Mouse (Mus musculus): ENCODE measurements around the gene Eaf2.
"Not testable (repeated sequence)": the region's sequence is repeated elsewhere in the genome, so short reads cannot be mapped to it uniquely, and the experiment has no call there.

Gene Eaf2

DNA sequence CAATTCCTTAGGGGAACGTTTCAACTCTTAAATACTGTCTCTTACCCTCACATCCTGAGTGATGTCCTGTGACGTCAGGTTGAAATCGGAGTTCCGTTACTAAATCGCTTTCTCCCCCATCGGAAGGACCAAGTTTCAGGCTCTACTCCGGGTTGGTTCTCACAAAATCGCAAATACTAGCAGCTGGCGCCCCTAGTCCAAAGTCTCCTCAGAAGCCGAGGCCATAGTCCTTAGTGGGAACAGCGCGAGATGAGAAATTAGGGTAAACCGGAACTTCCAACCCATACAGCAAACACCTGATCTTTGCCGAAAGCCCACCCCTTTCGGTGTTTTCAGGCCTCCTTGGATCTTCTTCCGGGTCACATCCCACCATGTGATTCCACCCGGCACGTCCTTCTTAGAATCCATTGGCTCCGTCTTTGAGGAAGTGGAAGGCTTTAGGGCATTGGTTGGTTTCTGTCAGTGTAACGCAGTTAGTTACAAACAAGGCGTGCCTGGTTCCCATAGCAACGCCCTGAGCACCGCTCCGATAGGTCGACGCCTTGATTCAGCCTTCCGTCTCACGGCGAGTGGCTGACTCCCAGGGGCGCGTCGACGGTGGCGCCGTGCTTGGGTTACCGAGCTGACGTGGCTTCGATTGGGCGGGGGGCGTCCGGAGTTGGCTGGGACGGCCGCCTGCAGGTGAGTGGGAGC, at the start of gene Eaf2, which contains the start of gene Golgb1:
Eaf2 (minus strand) TSS at position 421 of the 693 bp plus-strand sequence.
Golgb1 (plus strand) TSS at position 558 of the 693 bp plus-strand sequence.
- peak; percentile 85 to 87 for DNase-seq

DNA sequence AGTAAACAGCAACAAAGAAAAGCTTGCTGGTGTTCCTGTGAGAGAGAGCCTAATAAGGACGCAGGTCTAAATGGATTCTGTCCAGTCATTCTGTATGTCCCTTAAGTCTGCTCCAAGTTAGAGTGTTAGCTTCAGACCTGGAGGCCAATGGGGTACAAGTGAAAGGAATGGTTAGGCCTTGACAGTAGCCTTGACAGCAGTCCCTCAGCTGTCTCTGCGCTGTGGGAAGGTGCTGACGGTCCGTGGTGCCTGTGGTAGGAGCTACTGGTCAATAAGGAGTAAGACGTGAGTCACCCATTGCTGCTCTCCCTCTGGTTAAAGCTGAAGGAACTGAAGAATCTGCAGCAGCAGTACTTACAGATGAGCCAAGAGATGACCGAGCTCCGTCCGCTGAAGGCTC, 49.5 kb upstream of the Eaf2 start:
- DNase-seq = no peak

DNA sequence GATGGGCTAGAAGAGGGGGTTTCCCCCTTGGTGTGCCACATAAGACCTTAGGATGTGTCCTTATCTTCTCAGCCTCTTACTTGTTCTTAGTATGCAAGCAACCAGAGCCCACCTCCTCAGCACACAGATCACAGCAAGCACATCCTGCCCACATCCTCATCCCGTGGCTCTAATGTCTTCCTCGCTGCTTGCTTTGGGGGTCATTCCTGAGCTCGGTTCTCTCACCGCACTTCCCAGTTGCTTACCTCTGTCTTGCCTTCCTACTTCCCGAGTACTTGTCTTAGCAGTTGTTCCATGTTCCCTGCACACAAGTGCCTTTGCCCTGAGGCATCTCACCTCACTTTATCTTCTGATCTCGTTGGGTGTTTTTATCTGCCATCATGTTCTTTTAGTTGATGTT, 47.2 kb upstream of the Eaf2 start:
- no peak for DNase-seq

DNA sequence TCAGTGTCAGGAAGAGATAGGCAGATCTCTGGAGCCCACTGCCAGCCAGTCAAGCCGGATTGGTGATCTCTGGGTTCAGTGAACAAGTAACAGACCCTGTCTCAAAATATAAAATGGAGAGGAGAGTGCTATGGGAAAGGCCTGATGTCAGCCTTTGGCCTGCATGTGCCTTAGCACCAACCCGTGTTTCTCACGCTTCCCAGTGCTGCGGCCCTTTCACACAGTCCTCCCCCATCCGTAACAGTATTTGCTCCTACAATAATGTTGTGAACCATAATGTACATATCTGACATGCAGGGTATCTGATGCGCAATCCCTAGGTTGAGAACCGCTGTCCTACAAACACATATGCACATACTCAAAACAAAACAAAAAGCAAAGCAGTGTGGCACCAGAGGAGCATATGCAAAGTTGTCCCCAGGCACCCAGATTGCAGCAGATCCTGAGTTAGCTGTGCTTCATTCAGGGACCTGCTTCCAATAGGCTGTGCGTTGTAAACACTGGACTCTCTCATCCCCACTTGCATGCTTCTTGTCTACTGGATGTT, 46.3 kb upstream of the Eaf2 start:
- no peak for DNase-seq

DNA sequence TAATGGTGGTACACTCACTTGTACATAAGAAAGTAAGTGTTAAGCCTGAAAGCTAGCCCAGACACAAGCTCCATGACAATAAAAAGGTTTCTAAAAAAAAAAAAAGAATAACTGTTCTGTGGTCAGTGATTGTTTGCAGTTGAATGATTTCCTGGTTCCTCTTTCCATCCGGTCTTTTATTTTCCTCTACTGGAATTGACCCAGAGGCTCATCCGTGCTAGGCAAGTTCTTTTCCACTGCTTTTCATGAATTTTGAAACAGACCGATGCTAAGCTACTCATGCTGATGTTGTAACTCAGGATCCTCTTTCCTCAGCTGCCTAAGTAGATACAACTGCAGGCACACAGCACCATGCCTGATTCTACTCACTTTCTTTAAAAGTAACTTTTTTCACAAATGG, 45.6 kb upstream of the Eaf2 start:
- DNase-seq = no peak

DNA sequence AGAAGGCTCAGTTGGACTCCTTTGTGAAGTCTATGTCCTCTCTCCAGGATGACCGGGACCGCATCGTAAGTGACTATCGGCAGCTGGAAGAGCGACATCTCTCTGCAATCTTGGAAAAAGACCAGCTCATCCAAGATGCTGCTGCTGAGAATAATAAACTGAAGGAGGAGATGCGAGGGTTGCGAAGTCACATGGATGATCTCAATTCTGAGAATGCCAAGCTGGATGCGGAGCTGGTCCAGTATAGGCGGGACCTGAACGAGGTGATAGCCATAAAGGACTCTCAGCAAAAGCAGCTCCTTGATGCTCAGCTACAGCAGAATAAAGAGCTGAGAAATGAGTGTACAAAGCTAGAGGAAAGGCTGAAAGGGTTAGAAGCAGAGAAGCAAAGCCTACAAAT, 43.7 kb upstream of the Eaf2 start:
- no peak for DNase-seq

DNA sequence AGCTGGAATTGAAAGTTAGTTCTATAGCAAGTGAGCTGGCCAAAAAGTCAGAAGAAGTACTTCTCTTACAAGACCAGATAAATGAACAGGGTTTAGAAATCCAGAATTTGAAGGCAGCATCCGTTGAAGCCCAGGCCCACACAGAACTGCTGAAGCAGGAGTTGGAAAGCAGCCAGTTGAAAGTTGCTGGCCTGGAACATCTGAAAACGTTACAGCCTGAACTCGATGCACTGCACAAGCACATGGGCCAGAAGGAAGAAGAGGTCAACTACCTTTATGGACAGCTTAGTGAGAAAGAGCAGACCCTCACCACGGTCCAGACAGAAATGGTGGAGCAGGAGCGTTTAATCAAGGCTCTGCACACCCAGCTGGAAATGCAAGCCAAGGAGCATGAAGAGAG, 39.4 kb upstream of the Eaf2 start:
- DNase-seq = no peak

DNA sequence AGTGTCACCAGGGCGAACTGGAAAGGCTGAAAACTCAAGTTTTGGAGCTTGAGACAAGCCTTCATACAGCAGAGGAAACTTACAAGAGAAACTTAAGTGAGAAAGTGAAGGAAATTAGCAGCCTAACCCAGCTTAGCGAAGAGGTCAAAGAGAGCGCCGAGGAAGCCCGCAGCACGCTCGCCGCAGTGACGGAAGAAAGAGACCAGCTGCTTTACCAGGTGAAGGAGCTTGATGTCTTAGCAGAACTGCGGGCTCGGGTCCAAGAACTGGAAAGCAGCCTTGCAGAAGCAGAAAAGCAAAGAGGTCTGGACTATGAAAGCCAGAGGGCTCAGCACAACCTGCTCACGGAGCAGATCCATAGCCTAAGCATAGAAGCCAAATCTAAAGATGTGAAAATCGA, 37.5 kb upstream of the Eaf2 start:
- DNase-seq = no peak

DNA sequence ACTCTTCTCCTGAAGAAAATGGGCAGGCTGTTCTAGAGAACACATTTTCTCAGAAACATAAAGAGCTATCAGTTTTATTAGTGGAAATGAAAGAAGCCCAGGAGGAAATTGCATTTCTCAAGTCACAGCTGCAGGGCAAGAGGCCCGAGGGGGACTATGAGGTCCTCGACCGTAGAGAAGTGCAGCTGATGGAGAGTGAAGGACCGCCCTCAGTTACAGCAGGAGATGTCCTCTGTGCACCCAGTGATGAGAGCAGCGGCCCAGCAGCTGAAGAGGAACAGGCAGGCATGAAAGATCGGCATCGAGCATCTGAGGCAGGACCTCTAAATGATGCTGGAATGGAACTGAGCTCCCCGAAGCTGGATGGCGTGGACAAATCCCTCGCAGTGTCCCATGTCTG, 37.1 kb upstream of the Eaf2 start:
- DNase-seq = peak in 1 of 2 experiments; percentile 33

DNA sequence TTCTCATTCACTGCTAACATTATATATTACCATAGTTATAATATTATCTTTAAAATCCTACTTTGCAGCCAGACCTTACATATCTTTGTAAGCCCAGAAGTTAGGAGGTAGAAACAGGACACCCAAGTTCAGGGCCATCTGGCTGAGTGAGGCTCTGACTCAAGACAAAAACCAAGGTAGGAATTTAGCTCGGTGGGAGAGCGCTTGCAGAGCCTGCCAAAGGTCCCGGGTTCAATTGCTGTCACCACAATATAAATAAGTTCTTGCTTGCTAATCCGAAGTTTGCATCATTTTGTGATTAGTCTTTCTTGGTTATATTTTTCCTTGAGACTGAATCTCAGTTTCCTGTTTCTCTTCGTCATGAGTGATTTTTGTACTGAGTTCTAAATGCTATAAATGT, 28.4 kb upstream of the Eaf2 start:
- no peak for DNase-seq

DNA sequence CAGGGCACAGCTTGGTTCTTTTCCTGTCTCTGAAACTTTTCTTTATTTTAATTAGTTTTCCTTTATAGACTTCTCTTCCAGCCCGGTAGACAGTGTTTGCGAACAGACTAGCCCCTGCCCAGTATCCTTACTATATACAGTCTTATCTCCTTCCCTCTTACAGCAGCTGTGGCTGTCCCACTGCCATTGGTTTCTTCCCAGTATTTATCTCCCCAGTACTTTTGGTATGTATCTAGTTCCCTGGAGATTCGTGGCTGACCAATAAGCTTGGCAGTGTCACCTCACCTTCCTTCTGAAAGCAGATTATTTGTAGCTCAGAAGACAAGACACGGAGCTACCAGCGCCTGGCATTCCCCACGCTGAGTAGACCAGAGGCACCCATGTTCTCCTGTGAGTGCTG, 21.9 kb upstream of the Eaf2 start:
- no peak for DNase-seq

DNA sequence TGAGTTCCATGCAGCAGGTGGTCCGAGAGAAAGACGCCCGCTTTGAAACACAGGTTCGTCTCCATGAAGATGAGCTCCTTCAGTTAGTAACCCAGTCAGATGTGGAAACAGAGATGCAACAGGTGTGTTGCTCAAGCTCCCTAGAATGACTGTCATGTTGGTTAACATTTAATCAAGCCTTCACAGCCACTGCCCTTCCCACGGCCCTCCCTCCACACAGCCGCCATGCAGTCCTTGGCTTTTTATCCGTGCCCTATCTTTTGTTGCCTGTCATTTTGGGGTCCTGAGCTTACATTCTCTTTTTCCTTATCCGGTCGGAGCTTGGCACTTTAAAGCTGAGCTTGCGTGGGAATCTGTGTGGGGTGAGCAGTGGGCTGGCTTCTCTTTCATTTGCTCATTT, 18.5 kb upstream of the Eaf2 start:
- DNase-seq = no peak

DNA sequence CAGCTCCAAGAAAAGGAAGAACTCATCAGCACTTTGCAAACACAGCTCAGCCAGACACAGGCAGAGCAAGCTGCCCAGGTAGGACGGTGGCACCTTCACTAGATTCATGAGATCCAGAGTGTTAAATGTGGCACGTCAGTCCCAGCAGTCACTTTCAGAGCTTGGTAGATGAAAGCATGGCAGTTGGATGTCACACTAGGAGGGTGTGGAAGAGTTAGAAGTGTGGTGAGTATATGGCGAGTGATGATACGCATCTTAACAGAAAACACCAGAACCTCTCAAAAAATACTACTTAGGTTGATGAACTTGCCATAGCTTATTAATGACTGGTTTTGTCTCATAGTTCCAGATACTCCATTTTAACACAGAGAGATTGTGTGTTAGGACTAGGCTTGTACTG, 16.6 kb upstream of the Eaf2 start:
- DNase-seq = no peak

DNA sequence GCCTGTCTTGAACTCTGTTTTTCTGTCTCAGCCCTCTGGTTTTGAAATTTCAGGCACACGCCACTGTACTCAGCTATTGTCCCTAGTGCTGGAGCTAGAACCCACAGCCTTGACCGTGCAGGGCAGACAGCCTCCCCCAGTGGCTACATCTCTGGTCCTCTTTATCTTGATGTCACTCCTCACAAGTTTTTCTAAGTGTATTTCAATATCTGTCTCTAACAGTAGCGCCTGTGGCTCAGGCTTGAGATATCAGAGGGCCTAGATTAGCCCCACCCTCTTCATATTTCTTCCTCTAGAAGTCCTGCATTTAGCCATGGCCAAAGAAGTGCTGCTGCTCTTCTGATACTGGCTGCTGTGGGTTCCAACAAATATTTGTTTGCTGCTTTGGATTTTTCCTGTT, 15.8 kb upstream of the Eaf2 start:
- DNase-seq = no peak

DNA sequence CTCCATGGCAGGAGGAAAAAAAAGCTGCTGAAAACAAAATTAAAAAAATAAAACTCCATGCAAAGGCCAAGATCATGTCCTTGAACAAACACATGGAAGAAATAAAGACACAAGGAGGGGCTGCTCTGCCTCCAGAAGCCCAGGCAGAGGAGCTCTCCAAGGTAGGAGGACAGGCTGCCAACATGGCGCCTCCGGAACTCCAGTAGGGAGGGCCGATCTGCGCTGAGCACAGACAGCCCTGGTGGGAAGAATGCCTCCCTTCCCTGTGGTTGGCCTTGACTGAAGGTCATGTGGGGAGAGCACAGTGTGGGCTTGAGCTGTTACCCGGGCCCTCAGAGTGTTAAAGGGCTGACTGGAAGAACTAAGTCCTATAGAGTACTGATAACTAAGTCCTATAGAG, 12.7 kb upstream of the Eaf2 start:
- no peak for DNase-seq

DNA sequence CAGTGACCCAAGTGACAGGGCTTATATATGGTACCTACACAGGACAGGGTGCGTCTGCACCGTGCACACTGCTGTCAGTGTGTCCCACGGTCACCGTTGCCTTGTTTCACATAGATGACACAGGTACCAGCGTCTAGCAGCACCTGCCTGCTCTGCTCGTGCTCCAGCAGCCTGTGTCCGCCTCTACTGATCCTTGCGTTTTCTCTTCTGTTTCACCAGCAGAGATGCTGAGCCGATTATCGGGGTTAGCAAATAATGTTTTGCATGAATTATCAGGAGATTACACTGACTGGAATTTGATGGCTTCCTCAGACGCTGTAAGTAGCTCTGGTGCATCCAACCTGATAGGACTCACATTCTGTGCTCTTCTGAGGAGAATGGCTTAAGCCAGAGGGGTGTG, 11.1 kb upstream of the Eaf2 start:
- no peak for DNase-seq

DNA sequence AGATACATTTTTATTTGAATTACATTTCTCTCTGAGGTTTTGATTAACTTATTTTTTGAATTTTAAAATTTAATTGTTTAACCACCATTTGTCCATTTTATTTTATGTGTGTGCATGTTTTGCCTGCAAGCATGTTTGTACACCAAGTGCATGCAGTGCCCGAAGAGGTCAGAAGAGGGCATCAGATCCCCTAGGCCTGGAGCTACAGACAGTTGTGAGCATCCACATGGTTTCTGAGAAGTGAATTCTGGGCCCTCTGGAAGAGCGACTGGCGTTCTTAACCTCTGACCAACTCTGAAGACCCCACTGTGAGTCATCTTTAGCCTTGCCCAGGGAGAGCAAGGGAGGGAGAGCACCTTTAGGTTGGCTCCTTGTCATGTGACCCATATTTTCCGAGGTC, 10.1 kb upstream of the Eaf2 start:
- peak in 1 of 2 experiments; percentile 43 for DNase-seq

DNA sequence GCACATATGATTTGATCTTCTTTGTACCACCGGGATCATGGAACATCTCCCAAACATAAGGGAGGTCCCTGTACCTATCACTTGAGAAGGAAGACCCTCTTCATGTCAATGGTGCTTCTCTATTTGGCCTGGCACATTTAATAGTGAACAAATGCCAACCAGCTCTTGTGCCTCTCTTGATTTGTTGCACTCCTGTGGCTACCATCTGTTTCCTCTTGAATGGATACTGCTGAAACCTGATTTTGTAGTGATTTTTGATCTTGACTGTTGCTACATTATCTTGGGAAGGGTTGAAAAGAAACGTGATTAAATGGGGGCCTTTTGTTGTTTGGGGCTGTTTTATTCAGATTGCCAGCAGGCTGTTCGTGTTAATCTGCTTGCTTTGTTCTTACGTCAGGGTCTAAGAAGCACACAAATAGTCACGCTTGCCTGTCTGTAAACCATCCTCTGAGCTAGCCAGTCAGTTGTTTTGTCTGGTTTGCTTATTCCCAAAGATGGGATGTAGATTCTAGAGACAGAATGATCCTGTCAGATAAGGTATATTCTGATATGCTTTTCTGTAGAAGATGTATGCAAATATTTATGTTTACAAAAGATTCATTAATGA, 8.0 kb upstream of the Eaf2 start:
- no peak for DNase-seq

DNA sequence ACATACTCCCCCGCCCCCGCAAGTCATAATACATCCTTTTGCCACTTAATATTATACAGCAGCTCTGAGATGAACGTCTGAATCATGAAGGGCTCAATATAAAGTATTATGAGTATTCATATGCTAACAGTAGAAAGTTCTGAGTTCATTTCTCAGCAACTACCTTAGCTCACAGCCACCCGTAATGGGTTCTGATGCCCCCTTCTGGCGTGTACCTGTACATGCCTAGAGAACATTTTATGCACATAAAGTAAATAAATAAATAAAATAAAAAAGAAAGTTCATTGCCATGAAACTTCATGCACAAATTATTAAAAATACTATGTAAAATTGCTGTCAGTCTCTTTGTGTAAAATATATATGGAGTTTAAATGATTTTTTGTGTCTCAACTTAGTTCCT, 2.5 kb upstream of the Eaf2 start:
- peak in 1 of 2 experiments; percentile 13 for DNase-seq

DNA sequence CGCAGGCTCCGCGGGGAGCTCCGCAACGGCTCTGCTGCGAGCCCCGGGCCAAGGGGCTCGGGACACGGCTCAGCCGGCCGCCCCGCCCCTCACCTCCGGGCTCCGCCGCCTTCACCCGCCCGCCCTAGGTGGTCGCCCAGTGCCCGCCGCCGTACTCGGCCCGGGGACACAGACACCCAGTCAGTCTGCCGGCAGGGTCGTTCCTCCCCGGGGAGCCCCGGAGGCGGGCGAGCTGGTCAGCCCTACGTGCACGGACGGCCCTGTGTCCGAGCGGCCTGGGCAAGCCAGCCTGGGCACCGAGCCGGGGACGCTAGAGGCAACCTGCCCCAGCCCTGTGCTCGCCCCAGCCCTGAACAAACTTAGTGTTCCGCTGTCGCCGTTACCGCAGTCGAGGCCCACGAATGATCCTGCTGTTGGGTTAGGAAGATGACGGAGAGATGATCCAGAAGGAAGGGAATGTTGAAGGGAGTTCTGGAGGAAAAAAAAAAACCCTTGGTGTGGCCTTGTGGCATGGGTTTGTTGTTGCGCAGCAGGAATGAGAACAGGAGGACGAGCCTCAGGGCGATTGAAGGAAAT, 561 bp upstream of the Eaf2 start:
- no peak for DNase-seq

DNA sequence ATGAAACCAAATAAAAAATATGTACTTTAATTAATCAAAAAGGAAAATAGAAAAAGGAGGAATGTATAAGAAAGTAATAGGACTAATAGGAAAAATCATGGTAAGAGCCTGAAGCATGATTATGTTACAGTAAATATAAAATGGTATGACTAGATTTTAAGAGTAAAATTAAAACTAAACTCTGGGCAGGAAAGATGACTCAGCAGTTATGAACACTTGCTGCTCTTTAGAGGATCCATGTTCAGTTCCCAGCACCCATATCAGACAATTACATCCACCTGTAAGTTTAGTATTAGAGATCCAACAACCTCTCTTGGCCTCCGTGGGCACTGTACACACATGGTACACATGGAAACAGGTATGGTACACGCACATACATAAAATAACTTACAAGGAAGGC, 5.4 kb downstream of the Eaf2 start:
- no peak for DNase-seq

DNA sequence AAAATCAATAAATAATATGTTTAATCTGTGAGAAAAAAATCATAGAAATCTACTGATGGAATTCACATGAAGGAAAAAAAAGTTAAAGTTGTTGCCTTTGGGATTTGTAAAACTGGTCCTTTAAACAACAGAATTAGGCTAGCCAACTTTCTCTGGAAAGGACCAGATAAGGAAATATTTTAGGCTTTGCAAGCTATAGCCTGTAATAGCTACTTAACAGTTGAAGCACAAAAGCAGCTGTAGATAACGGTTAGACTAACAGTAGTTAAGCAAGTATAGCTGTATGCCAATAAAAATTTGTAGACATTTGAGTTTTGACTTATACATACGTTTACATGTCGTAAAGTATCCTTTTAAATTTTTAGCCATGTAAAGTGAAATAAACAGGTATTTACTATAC, 11.2 kb downstream of the Eaf2 start:
- DNase-seq = no peak

DNA sequence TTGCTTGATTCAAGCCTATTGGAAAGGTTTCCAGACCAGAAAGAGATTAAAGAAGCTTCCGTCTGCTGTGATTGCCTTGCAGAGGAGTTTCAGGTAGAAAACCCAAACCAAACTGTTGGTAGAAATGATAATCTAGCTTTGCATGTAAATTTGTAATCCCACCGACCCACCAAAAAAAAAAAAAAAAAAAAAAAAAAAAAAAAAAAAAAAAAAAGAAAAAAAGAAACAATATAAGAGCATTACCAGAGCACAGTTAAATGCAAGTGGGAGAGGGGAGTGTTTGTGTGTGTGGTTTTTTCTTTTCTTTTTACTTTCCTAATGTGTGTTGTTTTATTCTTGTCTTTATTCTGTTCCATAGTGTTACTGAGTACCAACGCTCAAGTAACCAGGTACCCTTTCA, 23.6 kb downstream of the Eaf2 start:
- DNase-seq = no peak

DNA sequence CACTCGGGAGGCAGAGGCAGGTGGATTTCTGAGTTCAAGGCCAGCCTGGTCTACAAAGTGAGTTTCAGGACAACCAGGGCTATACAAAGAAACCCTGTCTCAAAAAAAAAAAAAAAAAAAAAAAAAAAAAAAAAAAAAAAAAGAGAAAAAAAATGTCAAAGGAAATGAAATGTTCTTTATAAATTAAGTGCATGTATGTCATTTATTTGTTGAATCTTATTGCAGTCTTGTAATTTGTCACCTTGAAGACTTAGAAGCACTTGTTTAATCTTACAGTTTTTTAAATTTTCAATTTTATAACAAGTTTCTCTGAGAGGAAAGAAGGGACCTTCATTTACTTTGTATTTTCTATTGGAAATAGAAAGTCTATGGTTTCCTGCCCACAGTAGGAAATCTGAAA, 27.9 kb downstream of the Eaf2 start:
- DNase-seq = not testable (repeated sequence)

All from spleen, adult 18-20 months (tissue).